Mouse (Mus musculus) yolk sac, embryonic 10.5 days (tissue): Measurements from ENCODE around the gene Ubald1.

Experiments used
- DNase-seq: peaks from one replicate; pipeline ENCODE4 v3.0.0-alpha.2; 2017; ENCODE audit warnings: low spot score

Gene Ubald1

DNA sequence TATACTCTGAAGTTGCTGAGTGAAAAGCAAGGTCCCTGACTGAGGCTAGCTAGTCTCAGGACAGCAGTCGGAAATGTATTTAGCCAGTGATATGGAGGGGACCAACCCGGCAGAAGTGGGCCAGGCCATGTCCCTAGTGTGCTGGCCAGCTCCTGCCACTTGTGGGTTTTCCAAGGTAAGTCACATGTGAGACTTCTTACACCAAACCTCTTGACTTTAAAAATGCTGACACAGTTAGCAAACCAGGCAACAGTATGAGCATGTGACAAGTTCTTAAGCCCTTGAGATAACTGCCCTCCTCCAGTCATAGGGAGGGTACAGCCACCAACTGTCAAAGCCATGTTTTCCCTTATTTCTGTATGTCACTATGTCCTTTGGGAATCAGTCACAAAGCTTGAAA, 8.2 kb downstream of the Ubald1 start:
- no peak for DNase-seq

DNA sequence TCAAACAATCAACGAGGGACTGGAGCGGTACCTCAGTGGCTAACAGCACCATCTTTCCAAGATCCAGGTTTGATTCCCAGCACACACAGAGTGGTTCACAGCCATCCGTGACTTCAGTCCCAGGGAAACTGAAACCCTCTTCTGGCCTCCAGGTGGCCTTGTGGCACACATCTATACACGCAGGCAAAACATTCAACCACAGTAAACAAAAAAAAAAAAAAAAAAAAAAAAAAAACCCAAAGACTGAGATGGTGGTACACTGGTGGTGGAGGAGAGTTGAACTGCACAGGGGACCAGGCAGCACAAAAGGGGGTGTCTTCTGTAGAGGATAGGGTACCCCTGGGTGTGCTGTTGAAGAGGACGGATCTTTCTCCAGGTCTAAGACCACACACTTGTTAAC, 9.6 kb downstream of the Ubald1 start:
- no peak for DNase-seq

DNA sequence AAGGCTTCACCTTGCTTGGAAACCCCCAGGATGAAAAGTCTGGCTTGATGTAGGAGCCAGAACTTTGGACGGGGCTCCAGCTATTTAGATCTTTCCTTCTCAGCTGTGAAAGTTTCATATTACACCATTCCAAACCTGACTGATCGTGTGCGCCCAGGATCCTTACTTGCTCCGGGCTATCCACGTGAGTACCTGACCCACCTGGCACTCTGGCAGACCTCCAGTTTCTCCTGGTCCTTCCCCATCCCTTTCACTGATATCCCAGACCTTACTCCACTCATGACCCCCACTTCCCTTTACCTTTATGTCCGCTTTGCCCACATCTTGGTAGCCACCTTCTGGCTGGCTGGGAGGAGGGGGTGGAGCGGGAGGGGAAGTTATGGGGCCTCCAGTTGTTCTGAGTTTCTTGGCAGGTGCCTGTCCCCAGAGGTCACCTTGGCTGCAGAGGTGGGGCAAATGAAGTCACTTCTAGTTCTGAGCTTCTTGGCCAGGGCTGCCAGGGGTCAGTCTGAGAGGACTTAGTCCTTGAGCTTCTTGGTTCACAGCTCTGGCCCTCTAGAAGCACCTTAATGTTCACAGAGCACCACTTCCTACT, 13.9 kb downstream of the Ubald1 start:
- no peak for DNase-seq

DNA sequence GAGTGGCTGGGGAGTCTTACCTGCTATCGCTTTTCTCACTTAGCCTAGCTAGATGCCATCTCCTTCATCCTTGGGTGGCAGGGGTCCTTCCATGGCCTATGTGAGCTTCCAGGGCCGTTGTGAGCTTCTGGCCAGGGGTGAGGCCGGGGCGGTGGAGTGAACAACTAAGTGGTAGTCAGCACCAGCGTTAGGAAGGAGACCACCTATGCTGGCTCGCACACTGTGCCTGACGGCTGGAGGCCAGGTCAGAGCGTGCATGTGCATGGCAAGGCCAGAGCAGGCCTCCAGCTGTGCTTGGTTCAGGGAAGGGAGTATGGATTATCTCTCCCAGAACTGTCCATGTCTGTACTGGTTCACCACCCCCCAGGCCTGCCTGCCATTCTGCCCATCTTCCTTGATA, 16.4 kb downstream of the Ubald1 start:
- DNase-seq, result no peak

DNA sequence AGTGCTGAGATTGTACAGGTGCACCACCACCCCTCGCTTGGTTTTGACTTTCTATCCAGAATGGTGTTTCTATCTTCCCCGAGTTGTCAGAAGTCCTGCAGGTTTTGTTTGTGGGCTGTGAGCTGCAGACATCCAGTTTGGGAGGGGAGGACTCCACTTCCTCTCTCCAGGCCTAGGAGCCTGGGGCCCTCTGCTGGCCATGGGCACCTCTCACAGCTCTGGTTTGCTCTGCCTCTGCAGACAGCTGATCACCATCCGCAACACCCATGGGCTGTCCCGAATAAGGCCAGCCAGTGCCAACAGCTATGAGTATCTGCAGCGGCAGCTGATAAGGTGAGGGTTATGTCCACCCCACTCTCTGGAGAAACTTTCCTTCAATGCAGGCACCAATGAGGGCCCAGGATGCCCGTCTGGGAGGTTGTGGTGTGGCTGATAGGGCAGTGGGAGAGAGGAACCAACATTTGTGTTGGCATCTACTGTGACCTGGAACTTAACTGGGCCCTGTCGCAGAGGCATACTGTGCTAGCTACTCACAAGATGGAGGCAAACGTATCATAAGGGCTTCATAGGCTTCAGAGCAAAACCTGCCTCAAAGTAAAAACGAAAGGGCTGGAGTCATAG, 17.1 kb downstream of the Ubald1 start:
- DNase-seq, result peak; percentile 44

DNA sequence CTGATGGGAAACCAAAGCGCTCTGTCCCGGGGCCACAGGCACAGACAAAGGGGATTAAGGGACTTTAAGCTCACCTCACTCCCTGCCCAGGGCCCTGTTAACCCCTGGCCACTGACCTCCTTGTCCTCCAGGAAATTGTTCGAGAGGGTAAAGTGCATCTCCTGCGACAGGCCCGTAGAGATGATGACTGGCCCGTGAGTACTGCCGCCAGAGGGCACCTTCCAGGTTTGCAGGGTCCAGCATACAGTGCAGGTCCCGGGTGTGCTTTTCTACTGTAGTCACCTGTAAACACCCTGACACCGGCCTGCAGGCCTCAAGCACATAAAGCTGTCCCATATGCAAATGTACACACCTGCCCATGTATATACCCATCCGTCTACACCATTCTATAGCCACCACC, 18.7 kb downstream of the Ubald1 start:
- DNase-seq, result peak; percentile 32

DNA sequence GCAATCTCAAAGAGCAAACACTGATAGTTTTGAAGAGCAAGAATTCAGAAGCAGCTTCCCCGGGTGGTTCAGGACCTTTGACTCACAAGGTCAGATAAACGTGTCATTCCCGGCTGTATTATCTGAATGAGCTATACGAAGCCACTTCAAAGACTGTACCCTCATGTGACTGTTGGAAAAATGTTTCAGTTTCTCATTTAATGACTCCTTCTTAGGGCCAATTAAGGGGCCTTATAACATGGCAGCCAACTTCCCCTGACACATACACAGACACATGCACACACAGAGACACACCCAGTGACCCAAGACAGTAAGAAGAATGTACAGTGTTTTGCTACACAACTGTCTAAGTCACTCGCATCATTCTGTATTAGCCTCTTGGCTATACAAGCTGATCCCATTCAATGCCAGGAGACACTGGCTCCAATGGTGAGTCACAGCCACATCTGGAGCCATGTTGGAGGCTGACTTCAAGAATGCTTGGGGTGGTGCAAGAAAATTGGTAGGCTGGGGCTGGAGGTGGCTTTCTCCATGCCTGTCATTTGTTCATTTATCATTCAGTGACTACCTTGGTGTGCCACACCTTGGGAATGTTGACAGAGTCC, 25.0 kb downstream of the Ubald1 start:
- DNase-seq, result no peak

DNA sequence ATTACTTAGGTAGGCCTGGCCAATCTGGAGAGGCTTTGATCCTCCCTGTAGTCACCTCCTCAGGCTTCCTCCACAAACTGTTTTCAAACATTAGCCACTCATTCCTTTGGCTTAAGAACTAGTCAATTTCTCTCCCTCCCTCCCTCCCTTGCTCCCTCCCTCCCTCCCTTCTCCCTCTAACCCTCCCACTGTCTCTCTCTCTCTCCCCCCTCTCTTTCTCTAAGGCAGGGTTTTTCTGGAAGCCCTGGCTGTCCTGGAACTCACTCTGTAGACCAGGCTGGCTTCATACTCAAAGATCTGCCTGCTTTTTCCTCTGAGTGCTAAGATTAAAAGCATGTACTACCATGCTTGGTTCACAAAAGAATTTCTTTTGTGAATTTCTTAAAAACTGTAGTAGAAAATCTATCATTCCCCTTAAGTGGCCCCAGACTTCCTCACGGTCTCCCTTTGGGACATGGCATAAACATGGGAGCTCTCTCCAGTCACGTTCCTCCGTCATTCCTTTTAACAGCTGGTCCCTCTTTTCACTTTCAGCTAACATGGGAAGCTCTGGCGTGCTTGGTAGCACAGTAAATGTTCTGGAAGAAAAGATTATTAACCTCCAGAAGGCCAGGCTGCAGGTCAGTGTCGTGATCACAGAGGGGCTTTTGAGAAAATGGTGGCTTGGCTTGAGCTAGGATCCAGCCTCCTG, 29.0 kb downstream of the Ubald1 start:
- DNase-seq, result no peak

DNA sequence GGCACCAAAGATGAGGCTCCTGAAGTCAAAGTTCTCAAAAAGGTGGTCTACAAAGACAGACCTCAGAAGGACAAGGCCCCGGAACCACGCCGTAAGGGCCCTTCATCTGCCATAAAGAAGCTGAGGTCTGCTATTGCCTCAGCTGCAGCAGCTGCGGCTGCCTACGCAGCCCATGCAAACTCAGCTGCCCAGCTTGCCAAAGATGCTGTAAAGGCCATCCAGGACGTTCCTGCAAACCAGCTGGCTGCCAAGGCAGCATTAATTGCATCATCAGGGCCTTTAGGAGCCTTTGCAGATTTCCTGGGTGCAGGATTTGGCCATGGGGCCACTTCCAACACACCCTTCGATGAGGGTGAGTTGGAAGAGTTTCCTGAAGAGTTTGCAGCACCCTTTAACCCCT, 29.8 kb downstream of the Ubald1 start:
- no peak for DNase-seq

DNA sequence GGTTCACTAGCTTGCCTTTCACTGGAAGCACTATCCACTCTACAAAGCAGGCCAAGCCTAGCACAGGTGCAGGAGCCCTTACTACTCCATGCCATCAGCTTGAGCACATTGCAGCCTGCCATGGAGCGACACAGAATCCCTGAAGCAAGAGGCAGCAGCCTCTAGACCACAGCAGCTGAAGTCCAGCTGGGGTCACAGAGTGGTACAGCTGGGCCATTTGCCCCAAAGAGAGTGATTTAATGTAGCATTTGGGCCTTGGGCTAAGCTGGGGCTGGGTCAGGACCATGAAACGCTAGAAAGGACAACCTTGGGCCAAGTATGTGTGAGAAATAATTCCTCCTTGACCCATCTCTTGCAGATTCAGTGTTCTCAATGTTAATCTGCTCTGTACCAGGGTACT, 32.0 kb downstream of the Ubald1 start:
- DNase-seq, result no peak

DNA sequence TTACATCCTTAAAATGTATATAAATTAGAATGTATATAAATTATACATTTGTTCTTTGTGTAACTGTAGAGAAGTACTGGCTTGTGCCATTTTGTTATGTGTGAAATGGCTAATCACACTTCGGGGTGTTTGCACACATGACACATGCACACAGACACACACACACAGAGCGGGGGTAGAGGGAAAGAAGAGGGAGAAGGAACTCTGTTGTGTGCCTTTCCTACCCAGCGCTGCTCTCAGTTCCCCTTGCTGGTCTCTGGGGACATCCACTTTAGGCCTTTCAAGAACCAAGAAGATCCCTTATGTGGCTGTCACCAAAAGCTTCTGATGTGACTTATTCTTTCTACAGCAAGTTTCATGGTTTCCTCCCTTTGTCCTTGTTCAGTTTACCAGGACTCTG, 33.1 kb downstream of the Ubald1 start:
- no peak for DNase-seq

DNA sequence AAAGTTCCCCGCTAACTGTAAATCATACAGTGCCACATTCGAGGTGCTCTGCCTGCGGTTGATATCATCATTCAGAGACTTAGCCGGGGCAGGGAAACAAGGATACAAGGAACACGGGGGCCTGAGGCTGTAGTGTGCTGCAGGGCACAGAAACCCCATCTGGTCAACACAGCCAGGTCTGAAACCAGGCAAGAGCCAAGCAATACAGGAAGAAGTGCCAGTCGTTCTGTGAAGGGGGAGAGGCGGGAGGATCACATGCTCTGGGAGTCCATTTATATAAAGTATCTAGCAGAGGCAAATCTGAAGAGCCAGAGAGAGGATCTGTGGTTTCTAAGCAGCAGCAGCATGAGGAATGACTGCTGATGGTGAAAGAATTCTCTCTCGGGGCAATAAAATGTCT, 39.9 kb downstream of the Ubald1 start:
- no peak for DNase-seq

DNA sequence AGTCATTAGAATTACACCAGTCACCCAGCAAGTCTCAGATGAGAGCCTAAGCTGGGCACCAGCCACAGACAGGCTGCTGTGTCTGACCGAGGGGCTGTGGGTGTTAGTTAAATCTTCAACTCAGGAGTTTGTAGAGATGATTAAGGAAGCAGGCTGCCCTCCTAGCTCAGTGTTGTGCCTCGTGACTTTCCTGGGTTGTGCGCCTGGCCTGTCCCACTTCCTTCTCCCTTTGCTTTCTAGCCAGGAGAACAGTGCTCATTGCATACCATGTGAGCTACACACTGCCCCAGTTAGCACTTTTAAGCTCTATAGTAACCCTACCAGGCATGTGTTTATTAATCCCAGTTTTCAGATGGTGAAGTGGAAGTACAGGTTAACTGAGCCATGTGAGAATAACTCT, 40.6 kb downstream of the Ubald1 start:
- DNase-seq, result no peak

DNA sequence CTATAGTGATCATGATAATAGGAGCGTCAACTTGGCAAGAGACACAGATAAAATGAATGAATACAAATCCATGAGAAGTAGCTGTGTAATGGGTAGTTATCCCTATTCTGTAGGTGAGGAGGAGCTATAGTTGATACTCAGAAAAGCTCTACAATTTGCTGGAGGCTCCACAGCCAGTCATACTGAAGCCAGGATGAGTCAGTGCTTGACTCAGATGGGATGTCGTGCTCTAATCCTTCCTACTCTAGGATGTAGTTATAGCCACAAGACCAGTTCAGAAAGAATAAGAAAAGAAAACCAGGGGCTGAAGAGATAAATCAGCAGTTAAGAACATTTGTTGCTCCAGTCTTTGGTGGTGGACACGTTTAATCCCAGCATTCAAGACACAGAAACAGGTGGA, 42.5 kb downstream of the Ubald1 start:
- DNase-seq, result no peak

DNA sequence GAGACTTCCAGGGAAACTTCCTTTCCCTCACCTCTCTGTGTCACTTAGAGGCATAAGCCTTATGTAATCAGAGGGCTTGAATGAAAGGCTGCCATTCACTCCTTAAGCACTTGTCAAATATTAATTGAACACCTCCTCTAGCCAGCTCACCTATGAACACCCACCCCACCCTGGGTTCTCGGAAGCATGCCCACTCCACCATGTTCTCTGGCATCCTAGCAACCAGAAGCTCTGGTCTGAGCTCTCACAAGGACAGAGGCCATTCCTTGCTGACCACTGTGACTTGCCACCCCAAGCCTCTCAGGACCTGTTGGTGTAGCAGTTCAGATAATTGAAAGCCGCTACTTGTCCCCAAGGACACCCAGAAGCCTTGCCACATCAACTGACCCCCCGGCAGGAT, 44.9 kb downstream of the Ubald1 start, which contains the start of gene 4930562C15Rik:
TSS of gene 4930562C15Rik (plus strand) at position 226 of the 400 bp plus-strand sequence.
- DNase-seq, result no peak

DNA sequence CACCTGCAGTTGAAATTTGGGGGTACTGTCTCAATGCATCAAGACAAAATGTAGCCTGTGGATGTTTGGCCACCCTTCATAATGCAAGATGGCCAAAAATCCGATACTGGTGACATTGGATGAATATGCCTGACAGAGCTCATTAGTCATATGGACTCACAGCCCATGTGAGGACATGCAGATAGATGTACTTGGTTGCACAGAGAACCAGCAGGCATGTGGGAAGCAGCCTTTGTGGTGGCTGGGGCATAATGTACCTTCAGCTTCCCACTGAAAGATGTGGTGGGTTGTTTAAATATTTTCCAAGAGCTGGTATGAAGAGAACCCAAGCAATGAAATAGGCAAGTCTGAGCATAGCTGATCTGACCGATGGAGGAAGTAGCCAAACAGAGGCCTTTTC, 46.3 kb downstream of the Ubald1 start:
- DNase-seq, result no peak

DNA sequence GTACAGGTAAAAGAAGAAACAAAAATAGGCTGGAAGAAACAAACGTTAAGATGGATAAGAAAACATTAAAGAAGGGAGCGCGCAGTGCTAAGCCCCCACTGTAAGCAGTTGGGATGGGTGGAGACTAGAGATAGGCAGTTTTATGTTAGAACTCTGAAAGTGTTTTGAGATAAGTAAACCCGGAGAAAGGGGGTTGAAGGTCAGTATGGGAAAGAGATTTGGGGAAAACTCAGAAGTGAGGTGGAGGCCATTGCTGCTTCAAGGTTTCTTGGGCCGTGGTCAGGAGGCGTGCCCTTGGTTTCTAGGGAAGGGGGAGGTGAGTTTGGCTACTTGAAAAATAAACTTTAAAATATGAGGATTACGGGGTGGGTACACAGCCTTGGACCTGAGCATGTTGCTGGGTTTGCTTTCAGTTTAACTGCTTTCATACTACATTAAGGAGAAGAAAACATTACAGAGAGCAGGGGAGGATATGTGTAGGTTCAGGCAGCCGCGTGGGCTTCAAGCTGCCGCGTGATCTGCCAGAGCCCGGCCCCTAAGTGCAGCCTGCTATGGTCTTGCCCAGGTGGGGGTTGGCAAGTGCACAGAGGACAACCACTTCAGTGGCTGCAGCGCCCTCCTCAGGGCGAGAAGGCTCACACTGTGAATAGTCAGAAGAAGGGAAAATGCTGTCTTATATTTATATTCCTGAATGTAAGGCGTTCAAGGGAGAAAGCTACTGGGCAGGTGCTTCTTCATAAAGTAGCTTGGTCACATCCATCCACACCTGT, 48.3 kb downstream of the Ubald1 start:
- DNase-seq, result no peak

DNA sequence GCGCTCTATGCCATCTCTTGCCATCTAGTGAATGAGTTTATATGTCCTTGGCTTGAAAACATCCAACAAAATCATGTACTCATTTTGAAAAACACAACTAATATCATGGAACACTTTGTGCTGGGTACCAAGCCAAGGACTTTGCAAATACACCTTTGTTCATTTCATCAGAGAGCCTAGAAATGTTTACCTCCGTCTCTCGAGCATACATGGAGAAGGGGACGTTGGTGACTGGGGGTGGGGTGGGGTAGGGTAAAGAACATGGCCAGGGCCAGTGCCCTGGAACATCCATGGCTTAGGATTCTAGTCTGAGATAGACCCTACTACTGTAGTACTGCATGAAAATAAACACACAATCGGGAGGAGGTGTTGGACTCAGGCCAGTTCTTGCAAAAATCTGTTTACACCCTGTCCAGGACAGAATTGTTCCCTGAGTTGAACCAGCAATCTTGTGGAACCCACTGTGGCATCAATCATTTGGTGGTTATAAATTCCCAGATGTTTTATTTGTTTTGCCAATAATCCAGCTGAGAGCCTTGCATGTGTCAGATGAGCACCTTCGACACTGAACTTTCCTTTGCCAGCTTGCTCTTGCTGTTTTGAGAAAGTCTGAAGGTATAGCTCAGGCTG, 50.7 kb downstream of the Ubald1 start:
- DNase-seq, result no peak

DNA sequence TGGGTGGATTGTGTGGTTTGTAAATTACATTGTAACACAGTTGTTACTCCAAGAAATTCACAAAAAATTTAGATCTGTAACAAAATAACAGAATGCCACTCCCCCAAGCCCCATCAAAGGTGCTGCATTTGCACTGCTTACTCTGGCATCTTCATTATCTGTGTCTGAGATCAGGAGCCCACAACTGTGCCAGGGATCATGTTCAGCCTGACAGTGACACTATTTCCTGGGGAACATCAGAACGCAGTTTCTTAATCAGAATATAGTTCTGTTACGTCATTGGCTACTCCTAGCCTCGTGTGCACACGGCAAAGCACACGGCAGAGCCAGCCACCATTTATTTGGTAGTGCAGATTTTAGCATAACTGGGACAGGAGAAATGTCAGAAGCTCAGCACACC, 52.5 kb downstream of the Ubald1 start:
- no peak for DNase-seq
